Mouse (Mus musculus) monocyte, adult 2 months (primary cell): ENCODE results near the gene Igsf9b.

ENCODE experiments used
- DNase-seq, 2 experiments: peaks; one replicate each; pipeline ENCODE4 v3.0.0; 2022; ENCODE audit warnings: low spot score in 2 of 2, low read depth in 1 of 2

Igsf9b gene

GRCm38 (mm10) chr9:27289543-27290308 is 9.3 kb upstream of the Igsf9b start:
- no peak for DNase-seq

GRCm38 (mm10) chr9:27294380-27294779 is 4.6 kb upstream of the Igsf9b start:
- DNase-seq: no peak

GRCm38 (mm10) chr9:27299286-27300187 is 533 bp downstream of the Igsf9b start:
- no peak for DNase-seq

- no peak for DNase-seq
These were observed 1.2 kb downstream of the Igsf9b start for GRCm38 (mm10) chr9:27300188-27300691.

- no peak for DNase-seq
These were observed 1.7 kb downstream of the Igsf9b start for GRCm38 (mm10) chr9:27300698-27301097.

- DNase-seq: no peak
These were observed 2.5 kb downstream of the Igsf9b start for GRCm38 (mm10) chr9:27301486-27301885.

GRCm38 (mm10) chr9:27302291-27302690 is 3.3 kb downstream of the Igsf9b start:
- DNase-seq: no peak

- no peak for DNase-seq
These were observed 4.8 kb downstream of the Igsf9b start for GRCm38 (mm10) chr9:27303571-27304484.

GRCm38 (mm10) chr9:27304485-27305102 is 5.6 kb downstream of the Igsf9b start:
- DNase-seq: no peak

- DNase-seq: no peak
These were observed 6.5 kb downstream of the Igsf9b start for GRCm38 (mm10) chr9:27305502-27305901.

- no peak for DNase-seq
These were observed 7.6 kb downstream of the Igsf9b start for GRCm38 (mm10) chr9:27306642-27307041.

- no peak for DNase-seq
These were observed 8.3 kb downstream of the Igsf9b start for GRCm38 (mm10) chr9:27307265-27307664.

- DNase-seq: no peak
These were observed 9.0 kb downstream of the Igsf9b start for GRCm38 (mm10) chr9:27308045-27308444.

GRCm38 (mm10) chr9:27308561-27308960 is 9.6 kb downstream of the Igsf9b start:
- no peak for DNase-seq

GRCm38 (mm10) chr9:27310005-27310404 is 11.0 kb downstream of the Igsf9b start:
- no peak for DNase-seq

- no peak for DNase-seq
These were observed 14.4 kb downstream of the Igsf9b start for GRCm38 (mm10) chr9:27313427-27313826.

- DNase-seq: no peak
These were observed 22.3 kb downstream of the Igsf9b start for GRCm38 (mm10) chr9:27321267-27321666.

- DNase-seq: no peak
These were observed 23.3 kb downstream of the Igsf9b start for GRCm38 (mm10) chr9:27322277-27322676.

- no peak for DNase-seq
These were observed 24.4 kb downstream of the Igsf9b start for GRCm38 (mm10) chr9:27323412-27323811.

GRCm38 (mm10) chr9:27325920-27326319 is 26.9 kb downstream of the Igsf9b start:
- no peak for DNase-seq
